Mouse (Mus musculus): ENCODE results near the gene Pign. TPM values are rescaled to one million over a fixed set of nuclear protein-coding genes. Genes with fewer than 3 reads are reported as not detected.

Pign gene
- polyA plus RNA-seq, 1 experiment from 2014 or later = 7.4 TPM

DNA sequence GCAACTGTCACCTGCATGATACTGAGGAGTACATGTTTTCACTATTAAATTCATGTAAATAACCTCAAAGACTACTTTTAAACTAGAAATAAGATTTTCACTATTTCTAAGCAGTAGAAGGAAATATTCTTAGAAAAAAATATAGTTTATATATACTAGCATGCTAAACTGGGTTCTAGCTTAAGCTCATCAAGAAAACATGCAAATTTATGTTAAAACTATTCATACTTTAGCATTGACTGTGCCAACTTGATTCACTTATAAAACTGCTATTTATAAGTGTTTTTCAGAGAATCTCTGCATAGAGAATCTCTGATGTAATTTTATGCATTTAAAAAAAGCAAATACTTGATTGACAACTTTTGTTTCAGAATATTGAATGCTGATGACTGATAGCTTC is 113.3 kb downstream of the Pign start:
- peaks cover 2% of the 10 kb centered on the region; the same call in 1 of the 2 replicates for H3K36me3 ChIP-seq (ENCODE audit: control insufficient read depth, insufficient read depth)
- no peak for ATAC-seq (replicated peaks; ENCODE audit: extremely low read depth, insufficient read depth, low FRiP score)
- no peak overlapping the region for H3K27ac ChIP-seq (ENCODE audit: low read length)
- H3K9me3 ChIP-seq (replicated peaks; ENCODE audit: control insufficient read depth, low read length) = no peaks in the 10 kb centered on the region
- H3K4me1 ChIP-seq (ENCODE audit: control insufficient read depth, insufficient read depth, low read length) = no peaks in the 10 kb centered on the region
- no peak overlapping the region for H3K4me3 ChIP-seq (ENCODE audit: low read length)
- H3K27me3 ChIP-seq (ENCODE audit: control insufficient read depth, insufficient read depth, low read length) = no peaks in the 10 kb centered on the region
- no peak overlapping the region for H3K4me2 ChIP-seq (ENCODE audit: low read depth, low read length)
- H3K9ac ChIP-seq (ENCODE audit: low read length) = no peak overlapping the region

GRCm38 (mm10) chr1:105549648-105550047 is 113.8 kb downstream of the Pign start:
- no peaks in the 10 kb centered on the region for H3K9me3 ChIP-seq (replicated peaks; ENCODE audit: control insufficient read depth, low read length)
- no peak for ATAC-seq (replicated peaks; ENCODE audit: extremely low read depth, insufficient read depth, low FRiP score)
- H3K9ac ChIP-seq (ENCODE audit: low read length) = no peak overlapping the region
- no peaks in the 10 kb centered on the region for H3K27me3 ChIP-seq (ENCODE audit: control insufficient read depth, insufficient read depth, low read length)
- H3K4me3 ChIP-seq (ENCODE audit: low read length) = no peak overlapping the region
- H3K4me2 ChIP-seq (ENCODE audit: low read depth, low read length) = no peak overlapping the region
- H3K4me1 ChIP-seq (ENCODE audit: control insufficient read depth, insufficient read depth, low read length) = no peaks in the 10 kb centered on the region
- no peak overlapping the region for H3K27ac ChIP-seq (ENCODE audit: low read length)
- H3K36me3 ChIP-seq (ENCODE audit: control insufficient read depth, insufficient read depth) = peaks cover 2% of the 10 kb centered on the region; the same call in 1 of the 2 replicates
- WGBS = 79% methylated on average over 4 of the region's 4 CpGs

DNA sequence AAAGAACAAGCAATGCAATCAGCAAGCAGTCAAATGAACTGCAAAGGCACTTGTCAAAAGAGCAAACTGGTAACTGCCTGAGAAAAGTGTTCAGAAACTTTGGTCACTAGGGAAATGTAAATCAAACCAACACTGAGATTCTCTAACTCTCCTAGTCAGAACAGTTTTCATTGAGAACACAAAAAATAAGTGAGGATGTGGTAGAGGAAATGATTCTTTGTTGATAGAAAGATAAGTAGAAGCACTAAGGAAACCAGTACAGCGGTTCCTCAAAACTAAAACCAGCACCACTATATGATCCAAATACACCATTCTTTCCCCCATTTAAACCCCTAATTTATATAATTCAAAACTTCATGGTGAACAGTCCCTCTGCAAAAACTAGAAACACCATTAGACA is 120.4 kb downstream of the Pign start:
- H3K4me1 ChIP-seq (ENCODE audit: control insufficient read depth, insufficient read depth, low read length) = no peaks in the 10 kb centered on the region
- no peak overlapping the region for H3K9ac ChIP-seq (ENCODE audit: low read length)
- peaks cover 4% of the 10 kb centered on the region; the same call in 1 of the 2 replicates for H3K9me3 ChIP-seq (replicated peaks; ENCODE audit: control insufficient read depth, low read length)
- H3K4me2 ChIP-seq (ENCODE audit: low read depth, low read length) = no peak overlapping the region
- WGBS = 81% methylated on average over 1 of the region's 1 CpGs
- no peak for ATAC-seq (replicated peaks; ENCODE audit: extremely low read depth, insufficient read depth, low FRiP score)
- H3K36me3 ChIP-seq (ENCODE audit: control insufficient read depth, insufficient read depth) = peaks cover 37% of the 10 kb centered on the region
- H3K27ac ChIP-seq (ENCODE audit: low read length) = no peak overlapping the region
- H3K27me3 ChIP-seq (ENCODE audit: control insufficient read depth, insufficient read depth, low read length) = no peaks in the 10 kb centered on the region
- no peak overlapping the region for H3K4me3 ChIP-seq (ENCODE audit: low read length)

- Histone ChIP-seq H3K9me3 (replicated peaks; ENCODE audit: control insufficient read depth, low read length) (no peaks in the 10 kb centered on the region), H3K4me2 (ENCODE audit: low read depth, low read length) (no peak overlapping the region), H3K4me3 (ENCODE audit: low read length) (no peak overlapping the region), H3K27ac (ENCODE audit: low read length) (no peak overlapping the region), H3K27me3 (ENCODE audit: control insufficient read depth, insufficient read depth, low read length) (no peaks in the 10 kb centered on the region), H3K9ac (ENCODE audit: low read length) (no peak overlapping the region), H3K36me3 (ENCODE audit: control insufficient read depth, insufficient read depth) (no peaks in the 10 kb centered on the region; the same call in 1 of the 2 replicates), H3K4me1 (ENCODE audit: control insufficient read depth, insufficient read depth, low read length) (no peaks in the 10 kb centered on the region)
- 50% methylated on average over 2 of the region's 2 CpGs for WGBS
- ATAC-seq (replicated peaks; ENCODE audit: extremely low read depth, insufficient read depth, low FRiP score) = no peak
Measured at GRCm38 (mm10) chr1:105523768-105524167, 139.7 kb downstream of the Pign start.

- H3K27ac ChIP-seq (ENCODE audit: low read length) = no peak overlapping the region
- no peaks in the 10 kb centered on the region for H3K9me3 ChIP-seq (replicated peaks; ENCODE audit: control insufficient read depth, low read length)
- no peaks in the 10 kb centered on the region; the same call in 1 of the 2 replicates for H3K36me3 ChIP-seq (ENCODE audit: control insufficient read depth, insufficient read depth)
- ATAC-seq (replicated peaks; ENCODE audit: extremely low read depth, insufficient read depth, low FRiP score) = no peak
- no peak overlapping the region for H3K4me2 ChIP-seq (ENCODE audit: low read depth, low read length)
- H3K4me1 ChIP-seq (ENCODE audit: control insufficient read depth, insufficient read depth, low read length) = no peaks in the 10 kb centered on the region
- 70% methylated on average over 2 of the region's 2 CpGs for WGBS
- no peak overlapping the region for H3K9ac ChIP-seq (ENCODE audit: low read length)
- no peaks in the 10 kb centered on the region for H3K27me3 ChIP-seq (ENCODE audit: control insufficient read depth, insufficient read depth, low read length)
- no peak overlapping the region for H3K4me3 ChIP-seq (ENCODE audit: low read length)
Measured at GRCm38 (mm10) chr1:105522321-105522720, 141.2 kb downstream of the Pign start.

GRCm38 (mm10) chr1:105518101-105518500 is 145.4 kb downstream of the Pign start:
- H3K4me1 ChIP-seq (ENCODE audit: control insufficient read depth, insufficient read depth, low read length) = no peaks in the 10 kb centered on the region
- no peaks in the 10 kb centered on the region; the same call in 1 of the 2 replicates for H3K36me3 ChIP-seq (ENCODE audit: control insufficient read depth, insufficient read depth)
- no peak overlapping the region for H3K4me2 ChIP-seq (ENCODE audit: low read depth, low read length)
- H3K9me3 ChIP-seq (replicated peaks; ENCODE audit: control insufficient read depth, low read length) = no peaks in the 10 kb centered on the region
- no peak overlapping the region for H3K27ac ChIP-seq (ENCODE audit: low read length)
- no peak overlapping the region for H3K4me3 ChIP-seq (ENCODE audit: low read length)
- H3K27me3 ChIP-seq (ENCODE audit: control insufficient read depth, insufficient read depth, low read length) = no peaks in the 10 kb centered on the region
- no peak overlapping the region for H3K9ac ChIP-seq (ENCODE audit: low read length)
- ATAC-seq (replicated peaks; ENCODE audit: extremely low read depth, insufficient read depth, low FRiP score) = no peak

DNA sequence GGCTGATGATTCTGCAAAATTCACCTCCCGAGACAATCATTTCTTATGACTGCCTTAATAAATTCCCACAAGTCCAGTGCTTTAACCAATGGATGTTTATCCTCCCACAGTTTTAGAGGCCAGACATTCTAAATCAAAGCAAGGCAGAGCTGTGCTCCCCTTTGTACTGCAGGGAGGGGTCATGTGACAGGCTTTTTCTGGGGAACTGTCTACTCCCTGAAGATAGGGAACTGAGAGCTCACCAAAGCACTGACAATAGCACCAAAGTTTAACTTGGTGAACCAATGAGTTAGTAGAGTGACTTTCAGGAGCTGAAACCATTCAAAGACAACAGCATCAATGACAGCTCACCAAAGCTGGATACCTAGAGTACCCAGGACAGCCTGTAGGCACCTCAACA is 156.4 kb downstream of the Pign start:
- no peak for ATAC-seq (replicated peaks; ENCODE audit: extremely low read depth, insufficient read depth, low FRiP score)

GRCm38 (mm10) chr1:105492626-105493025 is 170.9 kb downstream of the Pign start:
- no peak for ATAC-seq (replicated peaks; ENCODE audit: extremely low read depth, insufficient read depth, low FRiP score)
- Histone ChIP-seq H3K4me1 (ENCODE audit: control insufficient read depth, insufficient read depth, low read length) (no peaks in the 10 kb centered on the region), H3K9ac (ENCODE audit: low read length) (no peak overlapping the region), H3K9me3 (replicated peaks; ENCODE audit: control insufficient read depth, low read length) (no peaks in the 10 kb centered on the region), H3K27me3 (ENCODE audit: control insufficient read depth, insufficient read depth, low read length) (no peaks in the 10 kb centered on the region), H3K36me3 (ENCODE audit: control insufficient read depth, insufficient read depth) (no peaks in the 10 kb centered on the region), H3K4me3 (ENCODE audit: low read length) (no peak overlapping the region), H3K27ac (ENCODE audit: low read length) (no peak overlapping the region), H3K4me2 (ENCODE audit: low read depth, low read length) (no peak overlapping the region)
- WGBS = 82% methylated on average over 5 of the region's 5 CpGs

More for the DNA sequence above, 156.4 kb downstream of the Pign start:
- H3K27ac ChIP-seq (ENCODE audit: low read length) = no peak overlapping the region
- no peak overlapping the region for H3K4me2 ChIP-seq (ENCODE audit: low read depth, low read length)
- no peaks in the 10 kb centered on the region for H3K4me1 ChIP-seq (ENCODE audit: control insufficient read depth, insufficient read depth, low read length)
- H3K4me3 ChIP-seq (ENCODE audit: low read length) = no peak overlapping the region
- no peak overlapping the region for H3K9ac ChIP-seq (ENCODE audit: low read length)
- no peaks in the 10 kb centered on the region for H3K36me3 ChIP-seq (ENCODE audit: control insufficient read depth, insufficient read depth)
- no peaks in the 10 kb centered on the region for H3K9me3 ChIP-seq (replicated peaks; ENCODE audit: control insufficient read depth, low read length)
- WGBS = 88% methylated on average over 1 of the region's 1 CpGs
- H3K27me3 ChIP-seq (ENCODE audit: control insufficient read depth, insufficient read depth, low read length) = no peaks in the 10 kb centered on the region

DNA sequence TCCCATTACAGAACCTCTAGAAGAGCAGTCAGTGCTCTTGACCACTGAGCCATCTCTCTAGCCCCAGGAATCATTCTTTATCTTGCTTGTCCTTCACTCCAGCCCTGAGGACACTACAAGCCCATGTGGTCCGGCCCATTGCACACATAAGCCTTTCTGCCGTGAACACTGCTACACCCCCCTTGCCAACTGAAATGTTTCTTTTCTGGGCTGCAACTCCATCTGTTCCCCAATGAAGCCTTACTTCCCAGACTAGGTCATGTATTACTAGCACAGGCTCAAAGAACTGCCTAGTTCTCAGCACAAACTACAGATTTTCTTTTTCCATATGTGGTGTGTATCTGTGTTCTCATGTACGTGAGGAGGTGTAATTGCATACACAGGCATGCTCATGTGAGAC is 174.0 kb downstream of the Pign start:
- Histone ChIP-seq H3K36me3 (ENCODE audit: control insufficient read depth, insufficient read depth) (no peaks in the 10 kb centered on the region), H3K9ac (ENCODE audit: low read length) (no peak overlapping the region), H3K4me3 (ENCODE audit: low read length) (no peak overlapping the region), H3K4me1 (ENCODE audit: control insufficient read depth, insufficient read depth, low read length) (no peaks in the 10 kb centered on the region), H3K9me3 (replicated peaks; ENCODE audit: control insufficient read depth, low read length) (no peaks in the 10 kb centered on the region), H3K4me2 (ENCODE audit: low read depth, low read length) (no peak overlapping the region), H3K27me3 (ENCODE audit: control insufficient read depth, insufficient read depth, low read length) (no peaks in the 10 kb centered on the region), H3K27ac (ENCODE audit: low read length) (no peak overlapping the region)
- WGBS = 75% methylated on average over 3 of the region's 3 CpGs
- no peak for ATAC-seq (replicated peaks; ENCODE audit: extremely low read depth, insufficient read depth, low FRiP score)

- 48% methylated on average over 4 of the region's 4 CpGs for WGBS
- no peak for ATAC-seq (replicated peaks; ENCODE audit: extremely low read depth, insufficient read depth, low FRiP score)
- no peaks in the 10 kb centered on the region for H3K36me3 ChIP-seq (ENCODE audit: control insufficient read depth, insufficient read depth)
Measured at GRCm38 (mm10) chr1:105487037-105487436, 176.4 kb downstream of the Pign start.

More at GRCm38 (mm10) chr1:105487037-105487436, 176.4 kb downstream of the Pign start:
- H3K27me3 ChIP-seq (ENCODE audit: control insufficient read depth, insufficient read depth, low read length) = no peaks in the 10 kb centered on the region
- H3K9ac ChIP-seq (ENCODE audit: low read length) = no peak overlapping the region
- H3K4me1 ChIP-seq (ENCODE audit: control insufficient read depth, insufficient read depth, low read length) = no peaks in the 10 kb centered on the region
- no peak overlapping the region for H3K27ac ChIP-seq (ENCODE audit: low read length)
- H3K4me3 ChIP-seq (ENCODE audit: low read length) = no peak overlapping the region
- no peaks in the 10 kb centered on the region for H3K9me3 ChIP-seq (replicated peaks; ENCODE audit: control insufficient read depth, low read length)
- no peak overlapping the region for H3K4me2 ChIP-seq (ENCODE audit: low read depth, low read length)

Data from heart, embryonic 16.5 days (tissue).